ENCODE assay signal across 9 mouse cellular contexts in genomic region chr4:142321209-142321863, GRCm38 (mm10).
DNase-seq lines count a peak whose midpoint lies in the region; ATAC-seq lines count a peak whose summit lies in the region.
"Had no signal": no experiment of that assay in that cellular context is flagged by ENCODE, and none has a peak within 500 bp of the region (broad histone marks: within the 10 kb centered on the region; RNA-seq: fewer than 3 reads in every experiment).

No protein-coding gene starts in this region.

- no peaks in the 10 kb centered on the region for H3K27me3 ChIP-seq in embryonic facial prominence, embryonic 13.5 days
- no peaks in the 10 kb centered on the region for H3K27me3 ChIP-seq in hindbrain, embryonic 15.5 days
- no peaks in the 10 kb centered on the region for H3K27me3 ChIP-seq in midbrain, embryonic 16.5 days (ENCODE audit: control insufficient read depth, insufficient read depth, low read depth, low read length)

- peak overlapping the region; percentile 73 for H3K27ac ChIP-seq in embryonic facial prominence, embryonic 13.5 days
- 0 out of 2 replicates have a peak overlapping the region, but pooled peaks have one; percentile 12 for H3K27ac ChIP-seq in hindbrain, embryonic 15.5 days (replicated peaks)
- H3K27ac ChIP-seq in midbrain, embryonic 16.5 days (ENCODE audit: low read length), result peak overlapping the region; percentile 3

- peaks cover 42% of the 10 kb centered on the region for H3K4me1 ChIP-seq in embryonic facial prominence, embryonic 13.5 days
- peaks cover 13% of the 10 kb centered on the region for H3K4me1 ChIP-seq in hindbrain, embryonic 15.5 days (replicated peaks)
- H3K4me1 ChIP-seq in midbrain, embryonic 16.5 days (ENCODE audit: control insufficient read depth, insufficient read depth, low read length), result 0 out of 2 replicates have a peak, but pooled peaks cover 7% of the 10 kb centered on the region

- H3K4me3 ChIP-seq in embryonic facial prominence, embryonic 13.5 days, result no peak overlapping the region
- H3K4me3 ChIP-seq in hindbrain, embryonic 15.5 days, result no peak overlapping the region
- no peak overlapping the region for H3K4me3 ChIP-seq in midbrain, embryonic 16.5 days (ENCODE audit: low read depth, low read length)

- H3K4me2 ChIP-seq in embryonic facial prominence, embryonic 13.5 days, result peak overlapping the region; percentile 28; the same call in 1 of the 2 replicates
- no peak overlapping the region for H3K4me2 ChIP-seq in hindbrain, embryonic 15.5 days
- no peak overlapping the region for H3K4me2 ChIP-seq in midbrain, embryonic 16.5 days (ENCODE audit: low read length)

- H3K36me3 ChIP-seq in embryonic facial prominence, embryonic 13.5 days, result no peaks in the 10 kb centered on the region
- H3K36me3 ChIP-seq in hindbrain, embryonic 15.5 days, result no peaks in the 10 kb centered on the region
- no peaks in the 10 kb centered on the region for H3K36me3 ChIP-seq in midbrain, embryonic 16.5 days (ENCODE audit: control insufficient read depth, insufficient read depth, low read length)

- no peak for ATAC-seq in embryonic facial prominence, embryonic 13.5 days (ENCODE audit: insufficient number of reproducible peaks, insufficient read depth, low FRiP score, low TSS enrichment, low read depth)
- ATAC-seq in hindbrain, embryonic 15.5 days (ENCODE audit: low FRiP score, low read depth), result 0 out of 2 replicates have a peak, but pooled peaks have one; percentile 50
- peak; percentile 34; the same call in 1 of the 2 replicates for ATAC-seq in midbrain, embryonic 16.5 days

- no peaks in the 10 kb centered on the region for H3K9me3 ChIP-seq in embryonic facial prominence, embryonic 13.5 days
- H3K9me3 ChIP-seq in hindbrain, embryonic 15.5 days, result no peaks in the 10 kb centered on the region
- no peaks in the 10 kb centered on the region for H3K9me3 ChIP-seq in midbrain, embryonic 16.5 days (replicated peaks; ENCODE audit: control insufficient read depth, low read length, poor library complexity, severe bottlenecking)

- H3K9ac ChIP-seq in embryonic facial prominence, embryonic 13.5 days, result 0 out of 2 replicates have a peak overlapping the region, but pooled peaks have one; percentile 36
- H3K9ac ChIP-seq in hindbrain, embryonic 15.5 days, result no peak overlapping the region
- H3K9ac ChIP-seq in midbrain, embryonic 16.5 days (ENCODE audit: low read depth, low read length), result peak overlapping the region; percentile 8; the same call in 1 of the 2 replicates

- DNase-seq in kidney, postnatal 14 days, result peak; percentile 40
- no peak for DNase-seq in kidney, adult 9 months
- no peak for DNase-seq in layer of hippocampus, adult 18-20 months (ENCODE audit: low spot score in 2 of 2)
- DNase-seq in urinary bladder, postnatal 36 days (ENCODE audit: low spot score in 2 of 2), result no peak
- no peak for DNase-seq in right cerebral cortex, adult 2 months (ENCODE audit: low spot score in 2 of 2)
- DNase-seq: cerebellum, postnatal 25 days had no signal

- WGBS in embryonic facial prominence, embryonic 13.5 days, result 10% methylated on average over 14 of the region's 14 CpGs
- WGBS in hindbrain, embryonic 15.5 days, result 41% methylated on average over 14 of the region's 14 CpGs
- 30% methylated on average over 14 of the region's 14 CpGs for WGBS in midbrain, embryonic 16.5 days

Comparison
In these comparisons a context has a peak if more than half of its experiments do, and no peak if none do; other contexts are left out.
1. H3K27ac ChIP-seq: peak in every context shown above with its lines; median percentile 73 in embryonic facial prominence, embryonic 13.5 days; 12 in hindbrain, embryonic 15.5 days; 3 in midbrain, embryonic 16.5 days.